Mouse (Mus musculus): ENCODE measurements around the gene Tmprss9.

DNA sequence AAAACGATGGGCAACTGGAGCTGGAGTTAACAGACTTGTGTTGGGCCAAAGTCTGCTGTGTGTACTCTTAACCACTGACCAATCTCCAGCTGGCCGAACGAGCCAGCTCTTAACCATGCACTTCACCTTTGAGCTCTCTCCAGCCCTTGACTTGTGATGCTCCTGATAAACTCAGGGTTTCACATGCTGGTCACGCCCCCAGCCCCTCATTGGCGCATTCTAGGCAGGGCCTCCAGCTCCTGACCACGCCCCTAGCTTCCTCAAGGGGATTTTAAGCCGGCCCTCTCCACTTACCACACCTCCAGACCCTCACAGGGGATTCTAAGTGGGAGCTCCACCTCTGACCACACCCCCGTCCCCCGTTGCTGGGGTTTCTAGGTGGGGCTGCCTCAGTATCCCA lies 40.5 kb upstream of the Tmprss9 start:
- TF ChIP-seq CTCF (conservative IDR thresholded peaks at IDR 0.05; ENCODE audit: low read length) (no peak), POU5F1 (IDR thresholded peaks at IDR 0.05; ENCODE audit: borderline replicate concordance, low read length) (no peak)
